Comparison of ENCODE assay signal across 10 mouse cellular contexts in the genomic region with DNA sequence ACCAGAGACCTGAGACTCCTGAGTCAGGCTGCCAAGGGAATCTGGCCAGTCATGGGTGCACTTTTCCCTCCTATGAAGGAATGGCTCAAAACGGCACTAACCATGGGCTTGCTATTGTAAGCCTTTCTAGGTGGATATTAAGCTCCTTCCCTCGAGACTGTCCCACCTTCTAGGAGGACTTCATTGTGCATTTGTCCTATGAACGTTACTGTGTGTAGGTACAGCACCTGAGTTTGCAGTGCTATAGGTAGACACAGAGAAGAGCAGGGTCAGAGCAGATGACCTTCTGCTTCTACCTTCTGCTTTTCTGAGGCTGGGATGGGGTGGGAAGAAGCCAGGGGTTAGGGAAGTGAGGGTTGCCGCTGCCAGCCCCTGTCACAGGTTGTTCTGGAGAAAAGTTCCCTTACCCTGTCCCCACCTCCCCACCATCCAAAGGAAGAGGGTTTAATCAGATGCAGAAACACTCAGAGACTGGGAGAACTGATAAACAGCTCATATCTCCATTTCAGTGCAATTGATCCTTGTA.
DNase-seq lines count a peak whose midpoint lies in the region; ATAC-seq and TF ChIP-seq lines count a peak whose summit lies in the region.
"Had no signal": no experiment of that assay in that cellular context is flagged by ENCODE, and none has a peak within 500 bp of the region (broad histone marks: within the 10 kb centered on the region; RNA-seq: fewer than 3 reads in every experiment).

No protein-coding gene starts in this region.

- no peak for TF ChIP-seq CTCF in kidney, adult 2 months (conservative IDR thresholded peaks at IDR 0.05; ENCODE audit: insufficient read depth, insufficient read length, low read depth, low read length)
- TF ChIP-seq CTCF in thymus, adult 2 months (IDR thresholded peaks at IDR 0.05; ENCODE audit: borderline replicate concordance, control insufficient read depth, extremely low read depth, insufficient read depth, low read length, poor library complexity) = no peak

- no peak for DNase-seq in kidney, adult 2 months
- no peak for DNase-seq in kidney, adult 8-10 months
- DNase-seq in thymus, adult 2 months = no peak
- no peak for DNase-seq in thymus, postnatal 4 days
- no peak for DNase-seq in right cerebral cortex, postnatal 25 days
- DNase-seq in spleen, postnatal 36 days (ENCODE audit: low spot score in 2 of 2) = no peak
- DNase-seq: adrenal gland, postnatal 25 days; gastrocnemius, postnatal 36 days; right cerebral cortex, adult 18-20 months had no signal

- H3K27me3 ChIP-seq in kidney, adult 2 months (replicated peaks; ENCODE audit: control insufficient read depth, insufficient read depth, low read length) = no peaks in the 10 kb centered on the region
- H3K27me3 ChIP-seq in thymus, adult 2 months (ENCODE audit: control insufficient read depth, insufficient read depth, low read length) = no peaks in the 10 kb centered on the region
- H3K27me3 ChIP-seq in intestine, embryonic 16.5 days (replicated peaks; ENCODE audit: control insufficient read depth, insufficient read depth, low read length) = no peaks in the 10 kb centered on the region

- H3K4me3 ChIP-seq in kidney, adult 2 months (ENCODE audit: insufficient read depth, low read depth, low read length) = no peak overlapping the region
- no peak overlapping the region for H3K4me3 ChIP-seq in thymus, adult 2 months (ENCODE audit: control insufficient read depth, insufficient read depth, low read length)
- no peak overlapping the region for H3K4me3 ChIP-seq in intestine, embryonic 16.5 days (ENCODE audit: low read length)

- ATAC-seq in intestine, embryonic 16.5 days = no peak

- H3K27ac ChIP-seq in kidney, adult 2 months (ENCODE audit: insufficient read depth, low read depth, low read length) = 0 out of 2 replicates have a peak overlapping the region, but pooled peaks have one; percentile 16
- peak overlapping the region; percentile 62 for H3K27ac ChIP-seq in thymus, adult 2 months (ENCODE audit: control insufficient read depth, insufficient read depth, low read length)
- H3K27ac ChIP-seq in intestine, embryonic 16.5 days (ENCODE audit: low read length) = peak overlapping the region; percentile 49; the same call in 1 of the 2 replicates

- no peak for TF ChIP-seq POLR2A in kidney, adult 2 months (IDR thresholded peaks at IDR 0.05; ENCODE audit: low read depth, low read length)
- no peak for TF ChIP-seq POLR2A in thymus, adult 2 months (IDR thresholded peaks at IDR 0.05; ENCODE audit: control insufficient read depth, extremely low read depth, insufficient read depth, low read length, poor library complexity)

- WGBS in kidney, adult 2 months = 79% methylated on average over 4 of the region's 4 CpGs
- WGBS in thymus, adult 2 months = 60% methylated on average over 4 of the region's 4 CpGs
- 71% methylated on average over 4 of the region's 4 CpGs for WGBS in intestine, embryonic 16.5 days

- H3K4me2 ChIP-seq in intestine, embryonic 16.5 days (ENCODE audit: low read depth, low read length) = no peak overlapping the region

- H3K4me1 ChIP-seq in kidney, adult 2 months (ENCODE audit: control insufficient read depth, insufficient read depth, low read length) = 0 out of 2 replicates have a peak, but pooled peaks cover 8% of the 10 kb centered on the region
- peaks cover 22% of the 10 kb centered on the region for H3K4me1 ChIP-seq in thymus, adult 2 months (replicated peaks; ENCODE audit: control insufficient read depth, insufficient read depth, low read length)
- peaks cover 8% of the 10 kb centered on the region; the same call in 1 of the 2 replicates for H3K4me1 ChIP-seq in intestine, embryonic 16.5 days (ENCODE audit: control insufficient read depth, insufficient read depth, low read length)

- no peaks in the 10 kb centered on the region for H3K36me3 ChIP-seq in kidney, adult 2 months (ENCODE audit: control insufficient read depth, insufficient read depth, low read length)
- no peaks in the 10 kb centered on the region for H3K36me3 ChIP-seq in thymus, adult 2 months (ENCODE audit: control insufficient read depth, insufficient read depth, low read length)
- no peaks in the 10 kb centered on the region for H3K36me3 ChIP-seq in intestine, embryonic 16.5 days (ENCODE audit: control insufficient read depth, insufficient read depth, low read length)

- no peak overlapping the region for H3K9ac ChIP-seq in intestine, embryonic 16.5 days (ENCODE audit: low read depth, low read length)

- H3K9me3 ChIP-seq in intestine, embryonic 16.5 days (ENCODE audit: control insufficient read depth, low read length) = no peaks in the 10 kb centered on the region
